Mouse (Mus musculus): Measurements from ENCODE around the gene Etv6.

- TF ChIP-seq POLR2A (IDR thresholded peaks at IDR 0.05; ENCODE audit: insufficient read depth, low read depth, low read length) = no peak
- TF ChIP-seq CTCF (IDR thresholded peaks at IDR 0.05; ENCODE audit: insufficient read depth, low read depth, low read length) = no peak
These were observed 137.9 kb downstream of the Etv6 start for GRCm38 (mm10) chr6:134173439-134173838.
